Mouse (Mus musculus) G1E (cell line): ENCODE data around the gene Cldn1.

ENCODE experiments used
- CTCF ChIP-seq: IDR thresholded peaks from 2 replicates; pipeline ENCODE4 v1.5.1; 2012; ENCODE audit warnings: low read depth, low read length, inconsistent platforms, mixed read lengths
- GATA1 ChIP-seq: IDR thresholded peaks from 2 replicates; pipeline ENCODE4 v1.6.1; 2012; ENCODE audit warnings: borderline replicate concordance, low read length, inconsistent platforms, mixed read lengths
- GATA2 ChIP-seq: IDR thresholded peaks from 2 replicates; pipeline ENCODE4 v1.6.1; 2012; ENCODE audit warnings: low read depth, low read length, inconsistent platforms, borderline replicate concordance
- POLR2AphosphoS5 ChIP-seq: IDR thresholded peaks from 2 replicates; pipeline ENCODE4 v1.6.1; 2012; ENCODE audit warnings: low read depth, low read length, inconsistent platforms; ENCODE audit not compliant: insufficient replicate concordance
- TAL1 ChIP-seq: conservative IDR thresholded peaks from 2 replicates; pipeline ENCODE4 v1.6.1; 2012; ENCODE audit warnings: low read depth, low read length, inconsistent platforms, mixed read lengths

DNA sequence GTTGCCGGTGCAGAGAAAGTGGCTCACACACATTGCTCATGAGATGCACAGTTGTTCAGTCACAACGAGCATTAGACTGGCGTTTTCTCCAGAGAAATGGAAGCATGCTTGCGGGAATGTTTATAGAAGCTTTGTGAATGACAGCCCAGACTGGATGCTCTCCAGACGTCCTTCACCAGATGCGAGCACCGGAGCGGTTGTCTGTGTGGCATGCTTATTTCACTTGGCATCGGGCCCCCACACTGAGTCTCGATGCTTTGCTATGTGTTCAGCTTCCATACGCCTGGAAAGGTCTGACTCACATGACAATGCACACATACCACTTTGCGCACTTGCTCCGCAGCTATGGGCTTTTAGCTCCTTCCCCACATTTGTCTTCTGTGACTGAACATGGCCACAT lies 56.8 kb downstream of the Cldn1 start:
- no peak for TF ChIP-seq CTCF
- TF ChIP-seq GATA1: no peak
- no peak for TF ChIP-seq POLR2AphosphoS5
- TF ChIP-seq TAL1: no peak
- no peak for TF ChIP-seq GATA2
